Comparison of ENCODE assay signal across 27 mouse cellular contexts in genomic region chr3:97697291-97697690, GRCm38 (mm10). TPM values are rescaled to one million over a fixed set of nuclear protein-coding genes. Genes with fewer than 3 reads are reported as not detected.
A peak's percentile ranks its signal among the peaks of the same experiment; 100 is the strongest.
DNase-seq lines count a peak whose midpoint lies in the region; TF ChIP-seq lines count a peak whose summit lies in the region.
"Had no signal": no experiment of that assay in that cellular context is flagged by ENCODE, and none has a peak within 500 bp of the region (broad histone marks: within the 10 kb centered on the region; RNA-seq: fewer than 3 reads in every experiment).

No protein-coding gene starts in this region.

- H3K27ac ChIP-seq in gastrocnemius, adult 2 months: peak overlapping the region; percentile 54
- H3K27ac ChIP-seq in liver, adult 2 months (replicated peaks; ENCODE audit: insufficient read depth, low read depth, low read length): no peak overlapping the region
- H3K27ac ChIP-seq: embryonic facial prominence, embryonic 13.5 days; forebrain, embryonic 12.5 days; hindbrain, embryonic 13.5 days had no signal

- no peak for TF ChIP-seq CTCF in gastrocnemius, adult 2 months (IDR thresholded peaks at IDR 0.05)
- no peak for TF ChIP-seq CTCF in liver, adult 2 months (IDR thresholded peaks at IDR 0.05; ENCODE audit: low read depth, low read length)

- no peak overlapping the region for H3K4me3 ChIP-seq in gastrocnemius, adult 2 months
- no peak overlapping the region for H3K4me3 ChIP-seq in liver, adult 2 months (ENCODE audit: insufficient read depth, low read depth, low read length)
- H3K4me3 ChIP-seq: embryonic facial prominence, embryonic 13.5 days; forebrain, embryonic 12.5 days; hindbrain, embryonic 13.5 days had no signal

- no peak for TF ChIP-seq POLR2A in liver, adult 2 months (IDR thresholded peaks at IDR 0.05; ENCODE audit: extremely low read depth, insufficient read depth, low read length)

- no peaks in the 10 kb centered on the region for H3K79me2 ChIP-seq in liver, adult 2 months (ENCODE audit: control insufficient read depth, insufficient read depth, low read length)

- H3K27me3 ChIP-seq in liver, adult 2 months (ENCODE audit: control insufficient read depth, insufficient read depth, low read length): no peaks in the 10 kb centered on the region
- H3K27me3 ChIP-seq: embryonic facial prominence, embryonic 13.5 days; forebrain, embryonic 12.5 days had no signal

- peaks cover 43% of the 10 kb centered on the region for H3K36me3 ChIP-seq in liver, adult 2 months (ENCODE audit: control insufficient read depth, insufficient read depth, low read length)
- H3K36me3 ChIP-seq: embryonic facial prominence, embryonic 13.5 days; forebrain, embryonic 12.5 days; G1E had no signal

- 71% methylated on average over 9 of the region's 9 CpGs for WGBS in liver, adult 2 months

- no peaks in the 10 kb centered on the region for H3K4me1 ChIP-seq in liver, adult 2 months (ENCODE audit: control insufficient read depth, insufficient read depth, low read length)
- H3K4me1 ChIP-seq: embryonic facial prominence, embryonic 13.5 days; forebrain, embryonic 12.5 days; hindbrain, embryonic 13.5 days had no signal

- H3K9ac ChIP-seq in liver, adult 2 months (ENCODE audit: low read depth, low read length): no peak overlapping the region
- H3K9ac ChIP-seq: embryonic facial prominence, embryonic 13.5 days; forebrain, embryonic 12.5 days; hindbrain, embryonic 13.5 days had no signal

- DNase-seq in gastrocnemius, adult 2 months: no peak
- no peak for DNase-seq in gastrocnemius, adult 8-10 months (ENCODE audit: low spot score in 2 of 2)
- DNase-seq in liver, adult 2 months (ENCODE audit: extremely low read depth, low read depth, low spot score): peak; percentile 83
- DNase-seq in liver: no peak
- DNase-seq in kidney, postnatal 10 days: peak; percentile 25
- DNase-seq in layer of hippocampus, adult 11-12 months (ENCODE audit: low spot score): no peak
- DNase-seq in cerebellum, postnatal 14 days: no peak
- no peak for DNase-seq in lung, postnatal 10 days
- DNase-seq: B cell, adult 2 months; cerebellum, adult 11-12 months; cerebellum, adult 9-10 months; cerebellum, postnatal 36 days; gastrocnemius, postnatal 25 days; heart, postnatal 14 days had no signal

- intact Hi-C loops in gastrocnemius, adult 2 months (cut with DNase I): no loop called here

RNA-seq across cellular contexts. Expression of gene Gm17651, which starts 22.8 kb away (rescaled TPM):
- total RNA-seq in gastrocnemius, adult 2 months (2021): not detected
- not detected for total RNA-seq in gastrocnemius, adult 8-10 months (2022)
- not detected in 2 replicates for total RNA-seq in liver, adult 2 months (2014; rRNA removed)
- polyA plus RNA-seq in liver, adult 2 months (2012; rRNA removed): not detected in 2 replicates
- total RNA-seq: adrenal gland, postnatal 10 days; adrenal gland, postnatal 4 days; G1E; gastrocnemius, postnatal 25 days; granulocyte monocyte progenitor cell, adult 5-6 weeks; heart, postnatal 14 days; hematopoietic stem cell, adult 5-6 weeks had no signal
- polyA plus RNA-seq: brain, embryonic 14.5 days; CD4-positive, CD25-positive, alpha-beta regulatory T cell, adult 4 months; embryonic facial prominence, embryonic 13.5 days; forebrain, embryonic 12.5 days; forebrain, embryonic 16.5 days; frontal cortex, adult 2 months; G1E; heart, embryonic 14.5 days; hindbrain, embryonic 13.5 days had no signal

RNA-seq across cellular contexts. Expression of gene Prkab2, which starts 39.3 kb away (rescaled TPM):
- 100 to 1,000 TPM; 137 to 243 TPM for total RNA-seq in gastrocnemius, adult 2 months (2021)
- 100 to 1,000 TPM; 206 to 278 (median 246) TPM for total RNA-seq in gastrocnemius, adult 8-10 months (2022)
- total RNA-seq in liver, adult 2 months (2014; rRNA removed): 0.81 and 0.83 TPM in 2 replicates
- 1.5 TPM in 2 replicates for polyA plus RNA-seq in liver, adult 2 months (2012; rRNA removed)

Comparison
In these comparisons a context has a peak if more than half of its experiments do, and no peak if none do; other contexts are left out.
1. DNase-seq: peak in liver, adult 2 months (single experiment) and kidney, postnatal 10 days (single experiment); none in gastrocnemius, adult 2 months (single experiment), gastrocnemius, adult 8-10 months (0 of 2), liver (single experiment), layer of hippocampus, adult 11-12 months (single experiment), cerebellum, postnatal 14 days (0 of 2) and lung, postnatal 10 days (single experiment).
2. RNA of gene Prkab2, which starts 39.3 kb away (total RNA-seq): 206 to 278 TPM in gastrocnemius, adult 8-10 months and 137 to 243 TPM in gastrocnemius, adult 2 months; 0.81 to 0.83 TPM in liver, adult 2 months; every median in the first group is over 10 times any median in the second.